Mouse (Mus musculus): Measurements from ENCODE around the gene Trak1.

Gene Trak1

GRCm38 (mm10) chr9:121366135-121366863 lies 69.0 kb downstream of the Trak1 start:
- no peak for ATAC-seq (ENCODE audit: insufficient number of reproducible peaks, low FRiP score, low TSS enrichment)

GRCm38 (mm10) chr9:121366864-121367245 lies 69.6 kb downstream of the Trak1 start:
- no peak for ATAC-seq (ENCODE audit: insufficient number of reproducible peaks, low FRiP score, low TSS enrichment)

GRCm38 (mm10) chr9:121369573-121369972 lies 72.3 kb downstream of the Trak1 start:
- ATAC-seq (ENCODE audit: insufficient number of reproducible peaks, low FRiP score, low TSS enrichment), result no peak

DNA sequence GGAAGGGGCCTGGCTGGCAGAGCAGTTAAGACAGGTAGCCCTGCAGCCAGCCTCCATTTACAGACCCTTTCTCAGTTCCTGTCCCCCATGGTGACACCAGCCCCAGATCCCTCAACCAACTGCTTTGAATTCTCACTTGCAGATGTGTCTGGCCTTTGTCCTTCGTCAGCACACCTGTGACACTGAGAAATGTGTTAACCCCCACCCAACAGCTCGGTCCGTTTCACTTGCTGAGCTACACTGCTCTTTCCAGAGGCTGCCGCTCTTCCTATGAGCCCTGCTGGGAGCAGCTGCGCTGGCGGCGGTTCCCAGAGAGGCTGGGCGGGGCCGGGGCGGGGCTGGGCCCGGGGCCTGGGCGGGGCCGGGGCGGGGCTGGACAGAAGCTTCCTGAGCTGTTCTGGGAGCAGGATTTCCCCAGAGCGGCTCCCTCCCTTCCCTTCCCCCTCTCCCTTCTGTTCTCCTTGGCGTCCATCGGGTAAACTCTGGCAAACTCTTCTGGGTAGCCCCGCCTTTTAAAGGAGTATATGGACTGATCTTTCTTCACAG lies 74.1 kb downstream of the Trak1 start:
- ATAC-seq (ENCODE audit: insufficient number of reproducible peaks, low FRiP score, low TSS enrichment), result peak; percentile 45

DNA sequence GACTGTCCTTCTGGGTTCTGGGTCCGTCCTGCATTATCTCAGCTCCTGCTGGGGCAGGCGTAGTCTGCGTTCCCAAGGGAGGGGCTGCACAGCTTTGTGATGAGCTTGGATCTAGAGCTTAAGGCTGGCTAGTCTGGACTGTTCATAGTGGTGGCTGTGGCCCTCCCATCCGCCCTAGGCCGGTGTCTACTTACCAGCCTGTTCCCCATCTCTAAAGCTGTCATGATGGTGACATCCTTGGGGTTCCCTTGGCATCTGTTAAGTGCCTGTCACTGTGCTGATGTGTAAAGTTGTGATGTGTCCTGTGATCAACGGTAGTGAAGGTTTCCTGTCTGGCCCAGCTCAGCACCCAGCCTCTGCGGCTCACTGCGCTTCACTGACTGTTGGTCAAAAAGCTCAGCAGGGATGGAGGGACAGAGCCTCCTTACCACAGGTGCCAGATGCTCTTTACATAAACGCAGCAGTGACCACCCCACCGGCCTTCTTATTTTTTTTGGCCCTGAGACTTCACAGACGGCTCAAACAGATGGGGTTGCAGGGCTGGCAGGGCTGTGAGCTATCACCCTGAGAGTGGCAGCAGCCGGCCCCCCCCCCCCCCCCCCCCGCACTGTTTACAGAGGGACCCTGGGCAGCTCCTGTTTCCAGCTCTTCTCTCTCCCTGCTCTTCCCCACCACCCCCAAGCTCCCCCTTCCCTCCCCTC lies 74.8 kb downstream of the Trak1 start:
- peak; percentile 23 for ATAC-seq (ENCODE audit: insufficient number of reproducible peaks, low FRiP score, low TSS enrichment)

GRCm38 (mm10) chr9:121373107-121373506 lies 75.8 kb downstream of the Trak1 start:
- ATAC-seq (ENCODE audit: insufficient number of reproducible peaks, low FRiP score, low TSS enrichment), result no peak

- ATAC-seq (ENCODE audit: insufficient number of reproducible peaks, low FRiP score, low TSS enrichment), result no peak
Measured at GRCm38 (mm10) chr9:121373512-121373911, 76.2 kb downstream of the Trak1 start.

DNA sequence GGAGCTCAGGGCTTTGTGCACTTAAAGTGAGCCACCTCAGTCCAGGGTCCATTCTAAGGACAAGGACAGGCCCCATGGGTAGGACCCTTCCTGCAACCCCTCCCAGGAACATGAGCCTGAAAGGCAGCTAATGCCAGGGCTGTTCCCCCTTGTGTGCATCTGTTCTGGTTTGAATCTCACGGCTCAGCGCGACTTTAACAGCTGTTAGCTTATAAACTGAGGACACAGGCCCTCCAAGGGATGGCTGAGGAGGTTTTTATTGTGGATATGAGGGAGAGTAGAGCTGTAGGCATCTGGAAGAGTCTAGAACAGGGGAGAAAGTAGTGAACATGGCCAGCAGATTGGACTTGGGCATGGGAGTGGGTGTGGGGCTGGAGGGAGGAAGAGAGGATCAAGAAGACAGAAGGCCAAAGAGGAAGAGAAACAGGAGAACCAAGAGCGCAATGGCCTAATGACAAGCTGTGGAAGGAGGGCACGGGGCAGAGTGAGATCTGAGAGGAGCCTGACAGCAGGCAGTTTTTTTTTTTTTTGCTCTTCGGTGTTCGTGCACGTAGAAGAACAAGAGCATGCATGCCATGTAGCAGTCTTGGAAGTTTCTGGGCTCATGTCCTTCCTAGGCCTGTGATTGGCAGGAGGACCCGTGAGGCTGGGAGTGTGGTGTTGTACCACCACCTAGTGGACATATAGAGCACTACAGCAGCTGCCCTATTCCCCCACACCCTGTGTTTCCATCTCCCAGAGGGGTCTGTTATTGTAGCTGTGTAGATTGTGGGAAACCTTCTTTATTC lies 77.0 kb downstream of the Trak1 start:
- ATAC-seq (ENCODE audit: insufficient number of reproducible peaks, low FRiP score, low TSS enrichment), result peak; percentile 23; the same call in 1 of the 2 replicates

GRCm38 (mm10) chr9:121374864-121375255 lies 77.6 kb downstream of the Trak1 start:
- ATAC-seq (ENCODE audit: insufficient number of reproducible peaks, low FRiP score, low TSS enrichment), result no peak

GRCm38 (mm10) chr9:121376094-121376493 lies 78.8 kb downstream of the Trak1 start:
- ATAC-seq (ENCODE audit: insufficient number of reproducible peaks, low FRiP score, low TSS enrichment), result no peak

DNA sequence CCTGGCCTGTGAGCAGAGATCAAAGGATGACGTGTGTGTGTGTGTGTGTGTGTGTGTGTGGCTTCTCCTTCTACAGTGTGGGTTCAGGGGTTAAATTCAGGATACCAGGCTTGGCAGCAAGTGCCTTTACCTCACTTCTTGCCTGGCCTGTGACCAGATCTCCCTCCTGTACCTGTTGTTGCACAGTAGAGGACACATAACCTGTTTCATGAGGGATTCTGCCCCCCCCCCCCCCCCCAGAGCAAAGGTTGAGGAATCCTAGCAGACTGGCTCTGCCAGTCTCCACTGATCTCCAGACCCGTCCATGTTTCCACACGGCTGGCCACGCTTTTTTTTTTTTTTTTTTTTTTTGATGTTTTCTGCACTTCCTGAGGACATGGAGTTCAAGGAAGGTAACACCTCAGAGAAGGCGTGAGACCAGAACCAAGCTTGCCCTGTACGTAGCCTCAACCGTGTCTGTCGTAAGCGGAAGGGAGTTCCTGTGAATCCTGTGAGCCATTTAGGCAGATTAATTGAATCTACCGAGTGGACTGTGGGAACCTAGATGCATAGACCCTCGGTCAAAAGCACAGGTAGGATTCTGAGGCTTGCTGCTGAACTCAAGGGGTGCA lies 83.1 kb downstream of the Trak1 start:
- no peak for ATAC-seq (ENCODE audit: insufficient number of reproducible peaks, low FRiP score, low TSS enrichment)

GRCm38 (mm10) chr9:121381678-121382297 lies 84.5 kb downstream of the Trak1 start:
- no peak for ATAC-seq (ENCODE audit: insufficient number of reproducible peaks, low FRiP score, low TSS enrichment)

GRCm38 (mm10) chr9:121382568-121382967 lies 85.3 kb downstream of the Trak1 start:
- no peak for ATAC-seq (ENCODE audit: insufficient number of reproducible peaks, low FRiP score, low TSS enrichment)

DNA sequence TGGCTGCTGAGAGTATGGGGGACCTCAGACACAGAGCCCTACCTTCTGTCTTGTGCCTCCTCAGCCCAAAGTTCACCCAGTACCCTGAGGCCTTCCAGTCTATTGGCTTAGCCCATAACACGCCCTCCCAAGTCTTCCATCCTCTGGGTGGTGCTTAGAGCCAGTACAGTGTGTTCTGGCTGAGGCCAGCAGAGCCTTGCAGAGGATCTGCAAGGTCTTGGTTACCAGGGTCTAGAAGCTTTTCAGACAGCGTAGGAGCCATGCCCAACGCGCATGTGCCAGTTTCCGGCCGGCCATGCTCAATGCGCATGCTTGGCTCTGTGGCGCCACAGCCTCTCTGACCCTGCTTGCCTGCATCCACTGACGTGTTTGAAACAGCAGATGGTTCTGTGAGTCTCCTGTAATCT lies 85.9 kb downstream of the Trak1 start:
- peak; percentile 69 for ATAC-seq (ENCODE audit: insufficient number of reproducible peaks, low FRiP score, low TSS enrichment)

GRCm38 (mm10) chr9:121384620-121385019 lies 87.3 kb downstream of the Trak1 start:
- ATAC-seq (ENCODE audit: insufficient number of reproducible peaks, low FRiP score, low TSS enrichment), result no peak

DNA sequence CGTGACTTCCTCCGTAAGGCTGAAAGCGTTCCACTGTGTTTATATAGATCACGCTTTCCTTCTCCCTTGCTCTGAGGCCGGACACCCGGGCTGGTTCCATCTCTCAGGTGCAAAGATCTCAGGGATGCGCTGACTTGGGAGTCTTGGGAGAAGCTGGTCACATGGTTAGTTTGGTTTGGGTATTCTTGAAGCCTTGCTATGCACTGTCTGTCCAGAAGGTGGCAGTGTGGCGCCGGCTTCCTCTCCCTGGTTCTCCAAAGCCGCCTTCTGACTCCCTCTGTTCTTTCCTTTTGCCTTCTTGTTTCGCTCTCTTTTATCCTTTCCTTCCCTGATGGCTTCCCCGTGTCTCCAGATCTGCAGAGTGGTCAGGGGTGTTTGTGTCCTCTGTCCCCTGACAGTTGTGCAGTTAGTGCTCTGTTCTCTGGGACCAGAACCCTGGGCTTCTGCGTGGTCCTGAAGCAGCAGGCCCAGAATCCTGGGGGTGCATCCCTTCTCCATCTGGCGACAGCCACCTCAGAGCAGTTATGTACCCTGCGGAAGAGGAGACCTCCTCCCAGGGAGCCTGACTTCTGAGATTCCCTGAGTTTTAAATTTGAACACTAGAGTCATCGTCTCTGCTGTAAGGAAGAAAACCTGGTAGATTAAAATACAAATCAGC lies 87.9 kb downstream of the Trak1 start:
- ATAC-seq (ENCODE audit: insufficient number of reproducible peaks, low FRiP score, low TSS enrichment), result no peak

GRCm38 (mm10) chr9:121385749-121386350 lies 88.5 kb downstream of the Trak1 start:
- ATAC-seq (ENCODE audit: insufficient number of reproducible peaks, low FRiP score, low TSS enrichment), result no peak

DNA sequence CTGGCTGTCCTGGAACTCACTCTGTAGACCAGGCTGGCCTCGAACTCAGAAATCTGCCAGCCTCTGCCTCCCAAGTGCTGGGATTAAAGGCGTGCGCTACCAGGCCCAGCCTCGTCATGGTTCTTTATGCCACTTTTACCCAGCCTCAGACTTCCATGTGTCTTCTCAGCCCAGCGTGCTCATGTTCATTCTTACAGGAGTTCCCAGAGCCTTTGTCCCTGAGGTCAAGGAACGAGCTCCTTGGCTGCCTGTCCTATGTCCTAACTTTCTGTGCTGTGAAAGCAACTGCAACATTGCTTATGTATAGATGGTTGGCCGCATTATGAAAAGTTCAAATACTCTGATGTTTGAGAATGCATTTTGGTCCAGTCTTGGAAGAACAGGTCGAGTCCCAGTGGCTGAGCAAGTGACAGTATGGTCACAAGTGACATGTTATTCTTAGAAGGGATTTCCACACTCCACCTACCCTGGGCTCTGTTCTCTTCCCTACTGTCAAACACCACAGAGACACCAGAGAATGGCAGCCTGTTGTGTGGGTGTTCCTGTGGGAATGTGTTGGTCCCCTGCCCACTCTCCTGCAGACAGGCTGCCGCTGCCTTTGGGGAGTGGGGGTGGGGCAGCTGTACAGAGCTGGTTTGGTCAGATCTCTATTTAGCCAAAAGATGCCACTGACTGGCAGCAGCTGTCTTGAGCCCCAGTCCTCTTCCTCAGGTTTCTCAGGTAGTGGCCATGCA lies 90.4 kb downstream of the Trak1 start:
- ATAC-seq (ENCODE audit: insufficient number of reproducible peaks, low FRiP score, low TSS enrichment), result no peak
